Mouse (Mus musculus) brain, embryonic 14.5 days (tissue): ENCODE measurements around the gene Psmb6.
A peak's percentile ranks its signal among the peaks of the same experiment; 100 is the strongest.

Experiments
- CTCF ChIP-seq: fragments of 200-500 bp; IDR thresholded peaks from 2 replicates; pipeline ENCODE4 v1.5.1; 2012; ENCODE audit warnings: inconsistent platforms, mild to moderate bottlenecking, moderate library complexity, borderline replicate concordance; ENCODE audit not compliant: insufficient read depth, insufficient read length; ENCODE audit errors: extremely low read depth
- POLR2A ChIP-seq: fragments of 200-500 bp; IDR thresholded peaks from 2 replicates; pipeline ENCODE4 v1.6.1; 2012; ENCODE audit warnings: mild to moderate bottlenecking, inconsistent platforms, borderline replicate concordance; ENCODE audit not compliant: poor library complexity, insufficient read depth, insufficient read length, severe bottlenecking; ENCODE audit errors: extremely low read depth

DNA sequence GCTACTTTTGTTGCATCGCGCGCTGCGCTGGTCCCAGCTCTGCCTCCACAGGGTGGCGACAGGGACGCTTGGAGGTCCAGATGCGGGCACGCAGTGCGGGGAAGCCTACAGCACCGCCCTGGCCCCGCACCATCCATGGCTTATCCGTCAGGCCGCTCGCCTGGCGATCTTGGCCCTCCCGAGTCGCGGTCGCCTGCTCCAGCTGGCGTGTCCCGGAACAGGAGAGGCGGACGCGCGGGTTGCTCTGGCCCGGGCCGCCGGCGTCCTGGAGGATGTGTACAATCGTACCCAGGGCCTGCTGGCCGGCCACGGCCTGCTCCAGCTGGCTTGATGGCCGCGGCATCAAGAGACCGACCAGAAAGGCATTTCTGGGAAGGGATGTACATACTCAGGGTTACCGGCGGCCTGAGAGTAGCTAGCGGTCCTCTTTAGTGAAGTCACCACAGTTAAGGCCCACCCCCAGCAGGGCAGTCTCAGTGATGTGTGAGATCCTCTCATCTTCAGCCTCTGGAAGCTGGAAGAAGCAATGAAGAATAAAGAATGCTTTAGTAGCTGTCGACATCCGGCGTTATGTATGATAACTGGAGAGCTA is 4.9 kb upstream of the Psmb6 start:
- TF ChIP-seq CTCF: peak; percentile 15; the same call in 1 of the 2 replicates
- TF ChIP-seq POLR2A: no peak
